Mouse (Mus musculus) thymus, adult 2 months (tissue): Measurements from ENCODE around the gene Gpr182.

ENCODE experiments used
- CTCF ChIP-seq: fragments of 200-500 bp; IDR thresholded peaks from 2 replicates; pipeline ENCODE4 v1.5.1; 2012; ENCODE audit warnings: mild to moderate bottlenecking, control low read depth, low read length, moderate library complexity, borderline replicate concordance; ENCODE audit not compliant: control insufficient read depth, poor library complexity, insufficient read depth; ENCODE audit errors: extremely low read depth
- POLR2A ChIP-seq: fragments of 200-500 bp; IDR thresholded peaks from 2 replicates; pipeline ENCODE4 v1.6.1; 2012; ENCODE audit warnings: mild to moderate bottlenecking, low read length, control low read depth, moderate library complexity; ENCODE audit not compliant: control insufficient read depth, poor library complexity, insufficient read depth; ENCODE audit errors: extremely low read depth

- TF ChIP-seq POLR2A, result no peak
- no peak for TF ChIP-seq CTCF
Observed at GRCm38 (mm10) chr10:127755770-127756468, 4.4 kb upstream of the Gpr182 start.
